Mouse (Mus musculus): ENCODE results near the gene Pld6. TPM values are rescaled to one million over a fixed set of nuclear protein-coding genes. Genes with fewer than 3 reads are reported as not detected.
A peak's percentile ranks its signal among the peaks of the same experiment; 100 is the strongest.

Pld6 gene
- total and polyA plus RNA-seq, 3 experiments: not detected

DNA sequence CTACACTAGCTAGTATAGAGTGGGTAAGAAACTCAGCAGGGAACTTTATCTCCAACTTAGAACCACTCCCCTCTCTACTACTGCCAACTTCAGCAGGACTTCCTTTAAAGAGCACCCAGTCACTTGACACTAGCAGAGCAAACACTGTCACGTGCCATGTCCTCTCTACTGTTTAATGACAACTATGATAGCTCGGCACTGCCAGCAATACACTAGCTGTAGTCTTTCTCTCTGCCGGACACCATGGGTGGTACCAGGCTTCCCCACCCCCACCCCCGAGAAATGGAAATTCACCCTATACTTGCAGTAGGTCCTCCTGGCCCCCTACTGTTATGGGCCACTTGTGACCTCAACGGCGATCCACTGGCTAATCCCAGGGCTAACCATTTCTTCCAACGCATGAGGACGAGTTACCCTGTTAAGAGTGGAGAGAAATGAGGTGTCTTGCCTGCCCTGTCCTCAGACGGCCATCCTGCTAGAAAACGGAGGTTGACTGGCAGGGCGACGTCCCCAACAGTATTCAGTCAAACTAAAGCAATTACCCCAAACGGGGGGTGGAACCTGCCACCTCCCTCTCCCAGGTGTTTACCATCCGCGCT, 21.7 kb upstream of the Pld6 start (continued):
- no peak for TF ChIP-seq NRF1 (IDR thresholded peaks at IDR 0.05; ENCODE audit: low read depth, low read length)
- TF ChIP-seq ZC3H11A (IDR thresholded peaks at IDR 0.05; ENCODE audit: low read depth, low read length): no peak

DNA sequence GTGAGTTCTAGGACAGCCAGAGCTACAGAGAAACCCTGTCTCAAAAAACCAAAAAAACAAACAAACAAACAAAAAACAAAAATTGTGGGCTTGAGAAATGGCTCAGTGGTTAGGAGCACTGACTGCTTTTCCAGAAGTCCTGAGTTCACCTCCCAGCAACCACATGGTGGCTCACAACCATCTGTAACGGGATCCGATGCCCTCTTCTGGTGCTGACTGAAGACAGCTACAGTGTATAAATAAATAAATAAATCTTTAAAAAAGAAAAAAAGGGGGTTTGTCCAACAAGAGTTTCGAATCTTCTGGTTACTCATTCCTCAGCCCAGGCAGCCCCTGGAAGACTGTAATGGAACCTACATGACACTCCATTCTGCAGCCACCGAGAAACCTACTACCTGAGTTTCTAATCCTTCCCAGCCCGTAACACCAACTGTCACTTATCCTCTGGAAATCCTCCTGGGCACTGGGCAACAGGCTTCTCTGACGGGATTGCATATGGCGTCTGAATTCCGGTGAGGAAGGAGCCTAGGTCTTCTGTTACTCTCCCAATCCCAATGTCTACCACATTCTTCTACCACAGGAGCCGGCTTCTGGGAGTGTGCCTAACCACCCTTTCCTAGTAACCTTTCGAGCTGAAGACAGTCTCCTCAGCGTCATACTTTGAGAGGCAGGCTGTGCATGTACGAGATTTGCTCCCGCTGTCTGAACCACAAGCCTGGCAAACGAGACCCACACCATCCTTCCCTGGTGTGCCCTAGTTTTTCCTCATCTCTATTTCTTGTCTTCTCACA, 20.9 kb upstream of the Pld6 start:
- Histone ChIP-seq H3K9me3 (replicated peaks; ENCODE audit: low read length) (no peaks in the 10 kb centered on the region), H3K4me1 (ENCODE audit: control insufficient read depth in 1 of 2, insufficient read depth in 2 of 2) (peaks cover 9 to 62% of the 10 kb centered on the region in 2 experiments), H3K4me3 (replicated peaks in 1 of 3; ENCODE audit: low read depth in 2 of 3, low read length in 2 of 3, poor library complexity in 1 of 3) (peak overlapping the region; percentile 67 to 96 (median 92)), H3K79me2 (replicated peaks; ENCODE audit: control insufficient read depth, extremely low read depth, insufficient read depth, poor library complexity, severe bottlenecking) (peaks cover 16% of the 10 kb centered on the region), H3K27ac (ENCODE audit: insufficient read depth, low read depth) (0 out of 2 replicates have a peak overlapping the region, but pooled peaks have one; percentile 5), H3K9ac (ENCODE audit: insufficient read depth, low read depth) (peak overlapping the region; percentile 97; the same call in 1 of the 2 replicates), H3K27me3 (replicated peaks) (no peaks in the 10 kb centered on the region), H3K36me3 (replicated peaks in 1 of 2; ENCODE audit: control insufficient read depth in 1 of 2, insufficient read depth in 1 of 2, low read length in 1 of 2) (peaks cover 40 to 48% of the 10 kb centered on the region in 2 experiments), H3K4me2 (ENCODE audit: insufficient read depth, low read depth, poor library complexity, severe bottlenecking) (peak overlapping the region; percentile 89)
- TF ChIP-seq ZC3H11A (IDR thresholded peaks at IDR 0.05; ENCODE audit: low read depth, low read length) (no peak), MAX (IDR thresholded peaks at IDR 0.05; ENCODE audit: low read length) (peak; percentile 21; the same call in 1 of the 2 replicates), CTCF (conservative IDR thresholded peaks at IDR 0.05 in 1 of 2, IDR thresholded peaks at IDR 0.05 in 1 of 2; ENCODE audit: low read depth in 2 of 2, low read length in 2 of 2) (peak in 1 of 2 experiments; percentile 63; a peak in 2 of 4 replicates), ZNF384 (IDR thresholded peaks at IDR 0.05; ENCODE audit: low read depth, low read length) (peak; percentile 9; the same call in 1 of the 2 replicates), E2F4 (IDR thresholded peaks at IDR 0.05; ENCODE audit: insufficient replicate concordance, low read depth, low read length) (no peak), POLR2A (IDR thresholded peaks at IDR 0.05; ENCODE audit: low read depth, low read length) (0 out of 2 replicates have a peak, but pooled peaks have one; percentile 14)
- in situ Hi-C loops (cut with MboI; ENCODE audit: low pct_ligation_motif_present, low pct_unique_long_range_greater_than_20kb, low sequenced_read_pairs): no loop called here
- dilution Hi-C loops (cut with MboI; ENCODE audit: extremely low pct_ligation_motif_present, extremely low pct_unique_long_range_greater_than_20kb, low sequenced_read_pairs): no loop called here
- DNase-seq (ENCODE audit: extremely low read depth): no peak

DNA sequence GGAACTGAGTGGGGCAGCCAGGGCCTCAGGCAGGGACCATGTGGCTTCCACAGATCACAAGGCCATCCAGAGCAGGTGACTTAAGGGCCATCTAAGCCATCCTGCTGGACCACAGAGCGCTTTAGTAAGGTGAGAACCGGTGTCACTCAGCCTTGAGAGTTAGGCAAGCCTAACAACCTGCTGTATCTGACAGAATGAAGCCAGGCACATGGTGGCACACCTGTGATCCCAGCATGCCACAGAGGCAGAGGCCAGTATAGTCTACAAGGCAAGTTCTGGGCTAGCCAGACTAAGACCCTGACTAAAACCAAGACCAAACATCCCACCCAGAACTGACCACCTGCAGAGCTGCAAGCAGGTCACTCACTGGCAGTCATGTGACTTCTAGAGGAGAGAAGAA, 18.2 kb upstream of the Pld6 start:
- no peak overlapping the region for H3K4me2 ChIP-seq (ENCODE audit: insufficient read depth, low read depth, poor library complexity, severe bottlenecking)
- no peak for DNase-seq (ENCODE audit: extremely low read depth)
- H3K9me3 ChIP-seq (replicated peaks; ENCODE audit: low read length): no peaks in the 10 kb centered on the region
- no peak overlapping the region for H3K9ac ChIP-seq (ENCODE audit: insufficient read depth, low read depth)
- no peak overlapping the region for H3K4me3 ChIP-seq (replicated peaks in 1 of 3; ENCODE audit: low read depth in 2 of 3, low read length in 2 of 3, poor library complexity in 1 of 3)
- no peak overlapping the region for H3K27ac ChIP-seq (ENCODE audit: insufficient read depth, low read depth)
- no peaks in the 10 kb centered on the region for H3K27me3 ChIP-seq (replicated peaks)
- peaks cover 4 to 46% of the 10 kb centered on the region in 2 experiments for H3K4me1 ChIP-seq (ENCODE audit: control insufficient read depth in 1 of 2, insufficient read depth in 2 of 2)
- dilution Hi-C loops (cut with MboI; ENCODE audit: extremely low pct_ligation_motif_present, extremely low pct_unique_long_range_greater_than_20kb, low sequenced_read_pairs) (no loop called here), in situ Hi-C loops (cut with MboI; ENCODE audit: low pct_ligation_motif_present, low pct_unique_long_range_greater_than_20kb, low sequenced_read_pairs) (no loop called here)
- peaks cover 16% of the 10 kb centered on the region for H3K79me2 ChIP-seq (replicated peaks; ENCODE audit: control insufficient read depth, extremely low read depth, insufficient read depth, poor library complexity, severe bottlenecking)
- TF ChIP-seq ZMIZ1 (IDR thresholded peaks at IDR 0.05; ENCODE audit: low read depth, low read length) (no peak), SMC3 (IDR thresholded peaks at IDR 0.05; ENCODE audit: low read depth, low read length) (no peak), EP300 (IDR thresholded peaks at IDR 0.05; ENCODE audit: low read length) (no peak), JUND (conservative IDR thresholded peaks at IDR 0.05; ENCODE audit: low read depth, low read length) (no peak)
- peaks cover 64 to 71% of the 10 kb centered on the region in 2 experiments for H3K36me3 ChIP-seq (replicated peaks in 1 of 2; ENCODE audit: control insufficient read depth in 1 of 2, insufficient read depth in 1 of 2, low read length in 1 of 2)
